Mouse (Mus musculus): ENCODE measurements around the gene Ppil6. TPM values are rescaled to one million over a fixed set of nuclear protein-coding genes. Genes with fewer than 3 reads are reported as not detected.

Ppil6 gene
- polyA plus RNA-seq, 1 experiment from 2014 or later: 11.7 TPM

DNA sequence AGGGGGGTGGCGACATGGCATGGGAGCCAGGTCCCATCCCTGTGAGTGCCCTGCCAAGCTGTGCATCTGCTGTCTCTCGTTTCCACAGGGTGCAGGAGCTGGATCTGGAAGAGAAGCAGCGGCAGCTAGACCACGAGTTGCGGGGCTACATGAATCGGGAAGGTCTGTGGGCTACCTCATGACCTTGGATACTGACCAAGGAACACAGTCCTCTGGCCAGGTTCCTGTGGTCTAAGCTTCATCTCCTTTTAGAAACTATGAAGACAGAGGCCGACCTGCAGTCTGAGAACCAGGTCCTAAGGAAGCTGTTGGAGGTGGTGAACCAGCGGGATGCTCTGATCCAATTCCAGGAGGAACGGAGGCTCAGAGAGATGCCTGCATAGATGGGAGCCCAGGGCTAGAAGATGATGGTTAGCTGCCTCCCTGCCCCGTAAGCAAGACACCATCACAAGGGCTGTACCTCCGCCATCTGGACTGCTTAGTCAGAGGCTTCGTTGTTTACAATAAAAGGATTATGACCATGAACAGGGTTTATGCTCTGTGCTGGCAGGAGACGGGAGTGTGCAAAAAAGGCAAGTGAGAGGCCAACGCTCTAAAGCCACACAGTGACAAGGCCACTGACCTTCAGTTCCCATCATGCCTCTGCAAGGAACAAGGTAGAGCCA, 3.6 kb upstream of the Ppil6 start:
- Histone ChIP-seq H3K36me3 (ENCODE audit: insufficient read depth, low read length) (peaks cover 29% of the 10 kb centered on the region), H3K27me3 (replicated peaks; ENCODE audit: insufficient read depth, low read length) (no peaks in the 10 kb centered on the region), H3K9me3 (ENCODE audit: low read length) (no peaks in the 10 kb centered on the region), H3K9ac (replicated peaks; ENCODE audit: low read depth) (no peak overlapping the region), H3K27ac (ENCODE audit: low read length) (no peak overlapping the region), H3K4me3 (ENCODE audit: low read depth, low read length) (no peak overlapping the region), H3K4me1 (ENCODE audit: insufficient read depth, low read depth, low read length) (peaks cover 5% of the 10 kb centered on the region; the same call in 1 of the 2 replicates), H3K4me2 (replicated peaks; ENCODE audit: low read depth, low read length) (no peak overlapping the region)
- ATAC-seq (no peak), DNase-seq (ENCODE audit: low spot score) (no peak)
- TF ChIP-seq EP300 (IDR thresholded peaks at IDR 0.05) (no peak), CTCF (IDR thresholded peaks at IDR 0.05) (no peak)
- WGBS: 81% methylated on average over 14 of the region's 14 CpGs

DNA sequence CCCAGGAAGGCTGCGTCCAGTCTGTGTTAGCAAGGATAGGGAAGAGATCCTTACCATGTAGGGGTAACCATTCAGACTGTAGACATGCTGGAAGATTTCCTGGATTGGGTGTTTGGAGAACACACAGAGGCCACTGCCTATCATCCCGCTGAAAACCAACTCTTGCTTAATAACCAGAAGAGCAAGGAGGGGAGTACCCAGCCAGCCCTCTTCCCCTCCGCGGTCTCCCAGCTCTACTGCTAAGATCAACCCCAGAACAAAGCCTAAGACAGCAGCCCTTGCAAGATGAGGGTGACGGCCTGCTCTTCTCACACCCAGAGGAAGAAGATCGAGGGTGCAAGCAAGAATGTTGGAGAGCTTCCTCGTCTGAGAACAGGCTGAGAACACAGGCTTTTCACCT, 1.4 kb upstream of the Ppil6 start:
- no peaks in the 10 kb centered on the region for H3K27me3 ChIP-seq (replicated peaks; ENCODE audit: insufficient read depth, low read length)
- peaks cover 29% of the 10 kb centered on the region for H3K36me3 ChIP-seq (ENCODE audit: insufficient read depth, low read length)
- no peak overlapping the region for H3K9ac ChIP-seq (replicated peaks; ENCODE audit: low read depth)
- no peak overlapping the region for H3K27ac ChIP-seq (ENCODE audit: low read length)
- peaks cover 5% of the 10 kb centered on the region; the same call in 1 of the 2 replicates for H3K4me1 ChIP-seq (ENCODE audit: insufficient read depth, low read depth, low read length)
- no peaks in the 10 kb centered on the region for H3K9me3 ChIP-seq (ENCODE audit: low read length)
- peak overlapping the region; percentile 68 for H3K4me3 ChIP-seq (ENCODE audit: low read depth, low read length)
- ATAC-seq (no peak), DNase-seq (ENCODE audit: low spot score) (peak; percentile 66)
- 22% methylated on average over 7 of the region's 7 CpGs for WGBS
- peak overlapping the region; percentile 98 for H3K4me2 ChIP-seq (replicated peaks; ENCODE audit: low read depth, low read length)
- TF ChIP-seq EP300 (IDR thresholded peaks at IDR 0.05): no peak
- TF ChIP-seq CTCF (IDR thresholded peaks at IDR 0.05): no peak

DNA sequence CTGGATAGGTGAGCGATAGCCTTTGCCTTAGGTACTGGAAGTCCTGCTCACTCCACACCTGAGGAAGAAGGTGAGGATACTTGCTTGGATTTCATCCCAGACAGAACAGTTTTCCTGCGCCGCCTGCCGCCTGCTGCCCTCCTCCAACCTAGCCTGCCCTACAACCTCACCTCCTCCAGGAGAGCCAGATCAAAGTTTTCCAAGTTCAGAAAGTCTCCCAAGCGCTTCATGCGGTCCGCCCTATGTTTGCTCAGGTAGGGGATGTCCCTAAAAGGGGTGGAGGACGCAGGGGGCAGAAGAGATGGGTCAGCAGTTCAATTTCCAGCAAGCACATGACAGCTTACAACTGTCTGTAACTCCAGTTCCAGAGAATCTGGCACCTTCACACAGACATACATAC, 945 bp upstream of the Ppil6 start:
- DNase-seq (ENCODE audit: low spot score) (peak; percentile 29), ATAC-seq (0 out of 2 replicates have a peak, but pooled peaks have one; percentile 1)
- peak overlapping the region; percentile 80; the same call in 1 of the 2 replicates for H3K27ac ChIP-seq (ENCODE audit: low read length)
- WGBS: 20% methylated on average over 8 of the region's 8 CpGs
- TF ChIP-seq EP300 (IDR thresholded peaks at IDR 0.05) (no peak), CTCF (IDR thresholded peaks at IDR 0.05) (peak; percentile 21; the same call in 1 of the 2 replicates)
- peaks cover 5% of the 10 kb centered on the region; the same call in 1 of the 2 replicates for H3K4me1 ChIP-seq (ENCODE audit: insufficient read depth, low read depth, low read length)
- peak overlapping the region; percentile 54 for H3K9ac ChIP-seq (replicated peaks; ENCODE audit: low read depth)
- H3K4me2 ChIP-seq (replicated peaks; ENCODE audit: low read depth, low read length): peak overlapping the region; percentile 98
- H3K9me3 ChIP-seq (ENCODE audit: low read length): no peaks in the 10 kb centered on the region
- H3K27me3 ChIP-seq (replicated peaks; ENCODE audit: insufficient read depth, low read length): no peaks in the 10 kb centered on the region
- peaks cover 27% of the 10 kb centered on the region for H3K36me3 ChIP-seq (ENCODE audit: insufficient read depth, low read length)
- H3K4me3 ChIP-seq (ENCODE audit: low read depth, low read length): peak overlapping the region; percentile 68

DNA sequence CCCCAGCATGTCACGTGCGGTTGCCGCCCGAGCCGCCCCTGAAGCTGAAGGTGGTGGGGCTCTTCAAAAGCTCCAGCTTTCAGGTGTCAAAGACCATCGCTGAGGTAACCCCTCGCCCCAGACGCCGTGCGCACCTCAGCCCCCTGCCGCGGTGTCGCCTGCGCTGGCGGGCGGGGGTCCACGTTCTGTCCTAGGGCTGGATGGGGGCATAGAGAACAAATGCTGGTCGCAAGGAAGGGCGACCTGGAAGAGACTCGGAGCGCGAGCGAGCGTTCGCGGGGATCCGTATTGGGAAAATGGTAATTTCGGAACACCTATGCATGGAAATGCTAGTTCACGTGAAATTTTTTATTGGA, 257 bp downstream of the Ppil6 start:
- H3K27me3 ChIP-seq (replicated peaks; ENCODE audit: insufficient read depth, low read length): no peaks in the 10 kb centered on the region
- H3K36me3 ChIP-seq (ENCODE audit: insufficient read depth, low read length): peaks cover 15% of the 10 kb centered on the region
- H3K4me1 ChIP-seq (ENCODE audit: insufficient read depth, low read depth, low read length): peaks cover 5% of the 10 kb centered on the region; the same call in 1 of the 2 replicates
- 0 out of 2 replicates have a peak overlapping the region, but pooled peaks have one; percentile 80 for H3K27ac ChIP-seq (ENCODE audit: low read length)
- peak overlapping the region; percentile 68 for H3K4me3 ChIP-seq (ENCODE audit: low read depth, low read length)
- peak overlapping the region; percentile 58 for H3K9ac ChIP-seq (replicated peaks; ENCODE audit: low read depth)
- H3K4me2 ChIP-seq (replicated peaks; ENCODE audit: low read depth, low read length): peak overlapping the region; percentile 98
- no peak for TF ChIP-seq CTCF (IDR thresholded peaks at IDR 0.05)
- TF ChIP-seq EP300 (IDR thresholded peaks at IDR 0.05): no peak
- no peaks in the 10 kb centered on the region for H3K9me3 ChIP-seq (ENCODE audit: low read length)
- 1% methylated on average over 29 of the region's 29 CpGs for WGBS
- peak; percentile 17 for DNase-seq (ENCODE audit: low spot score)
- ATAC-seq: peak; percentile 7; the same call in 1 of the 2 replicates

DNA sequence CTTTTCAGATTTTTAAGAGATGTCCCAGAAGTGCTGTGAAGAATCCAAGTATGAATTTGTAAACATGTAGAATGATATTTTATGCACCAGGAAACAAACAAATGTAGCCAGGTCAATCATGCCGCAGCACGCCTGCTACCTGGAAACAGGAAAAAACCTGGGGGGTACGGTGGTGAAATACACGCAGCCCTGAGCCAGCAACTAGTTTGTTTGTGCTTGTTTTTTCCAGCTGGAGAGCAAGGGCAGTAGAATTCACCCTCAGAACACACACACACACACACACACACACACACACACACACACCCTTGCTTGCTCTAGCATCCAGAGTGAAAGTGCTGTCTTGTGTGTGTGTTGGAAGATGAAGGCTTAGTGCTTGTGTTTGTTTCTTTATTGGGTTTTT, 872 bp downstream of the Ppil6 start:
- Histone ChIP-seq H3K9ac (replicated peaks; ENCODE audit: low read depth) (no peak overlapping the region), H3K4me1 (ENCODE audit: insufficient read depth, low read depth, low read length) (peaks cover 5% of the 10 kb centered on the region; the same call in 1 of the 2 replicates), H3K27me3 (replicated peaks; ENCODE audit: insufficient read depth, low read length) (no peaks in the 10 kb centered on the region), H3K4me2 (replicated peaks; ENCODE audit: low read depth, low read length) (peak overlapping the region; percentile 98), H3K9me3 (ENCODE audit: low read length) (no peaks in the 10 kb centered on the region), H3K36me3 (ENCODE audit: insufficient read depth, low read length) (peaks cover 10% of the 10 kb centered on the region; the same call in 1 of the 2 replicates), H3K4me3 (ENCODE audit: low read depth, low read length) (no peak overlapping the region), H3K27ac (ENCODE audit: low read length) (no peak overlapping the region)
- DNase-seq (ENCODE audit: low spot score) (peak; percentile 7), ATAC-seq (no peak)
- TF ChIP-seq EP300 (IDR thresholded peaks at IDR 0.05): no peak
- no peak for TF ChIP-seq CTCF (IDR thresholded peaks at IDR 0.05)
- WGBS: 28% methylated on average over 4 of the region's 4 CpGs

DNA sequence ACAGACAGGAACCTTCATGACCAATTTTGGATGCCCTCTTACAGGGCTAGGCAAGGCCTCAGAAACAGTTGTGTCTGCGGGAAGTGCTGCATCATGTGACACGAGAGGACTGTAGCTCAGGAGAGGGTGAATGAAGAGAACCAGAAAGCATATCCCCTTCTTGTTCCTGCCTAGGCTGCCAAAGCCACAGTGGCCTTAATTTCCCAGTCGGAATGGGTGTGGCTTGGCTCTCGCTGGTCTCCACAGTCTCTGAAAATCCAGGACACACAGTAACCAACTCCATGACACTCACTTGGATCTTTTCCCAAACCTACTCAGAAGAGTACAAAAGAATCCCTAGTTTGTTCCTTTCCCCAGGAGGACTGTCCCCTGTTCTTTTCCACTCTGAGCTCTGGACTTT, 10.7 kb downstream of the Ppil6 start:
- H3K4me3 ChIP-seq (ENCODE audit: low read depth, low read length): no peak overlapping the region
- H3K36me3 ChIP-seq (ENCODE audit: insufficient read depth, low read length): no peaks in the 10 kb centered on the region
- no peak for ATAC-seq
- TF ChIP-seq CTCF (IDR thresholded peaks at IDR 0.05): no peak
- TF ChIP-seq EP300 (IDR thresholded peaks at IDR 0.05): no peak
- no peak overlapping the region for H3K4me2 ChIP-seq (replicated peaks; ENCODE audit: low read depth, low read length)
- DNase-seq (ENCODE audit: low spot score): no peak
- no peak overlapping the region for H3K9ac ChIP-seq (replicated peaks; ENCODE audit: low read depth)
- no peaks in the 10 kb centered on the region for H3K9me3 ChIP-seq (ENCODE audit: low read length)
- 53% methylated on average over 4 of the region's 4 CpGs for WGBS
- no peak overlapping the region for H3K27ac ChIP-seq (ENCODE audit: low read length)
- no peaks in the 10 kb centered on the region for H3K4me1 ChIP-seq (ENCODE audit: insufficient read depth, low read depth, low read length)
- no peaks in the 10 kb centered on the region for H3K27me3 ChIP-seq (replicated peaks; ENCODE audit: insufficient read depth, low read length)
